Comparison of ENCODE assay signal across 8 mouse cellular contexts in the genomic region with DNA sequence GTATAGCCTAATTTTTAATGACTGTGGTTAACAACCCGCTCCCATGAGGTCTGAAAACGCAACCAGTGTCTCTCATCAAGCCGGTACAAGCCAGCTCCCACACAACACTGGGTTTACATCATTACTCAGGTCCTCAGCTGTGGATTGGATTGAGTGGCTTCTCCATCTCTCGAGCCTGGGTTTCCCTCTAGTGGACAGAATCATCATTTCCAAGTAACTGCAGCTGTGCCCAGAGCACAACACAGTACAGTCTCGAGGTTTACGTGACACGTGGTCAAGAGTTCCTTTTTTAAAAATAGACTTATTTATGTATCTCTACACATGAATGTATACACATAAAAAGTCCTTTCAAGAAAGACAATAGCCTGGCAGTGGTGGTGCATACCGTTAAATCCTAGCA. TPM values are rescaled to one million over a fixed set of nuclear protein-coding genes. Genes with fewer than 3 reads are reported as not detected.
DNase-seq lines count a peak whose midpoint lies in the region; ATAC-seq lines count a peak whose summit lies in the region.

No protein-coding gene starts in this region.

- no peak overlapping the region for H3K27ac ChIP-seq in intestine, embryonic 16.5 days (ENCODE audit: low read length)
- H3K27ac ChIP-seq in midbrain, embryonic 10.5 days (replicated peaks): no peak overlapping the region

- no peak overlapping the region for H3K4me3 ChIP-seq in intestine, embryonic 16.5 days (ENCODE audit: low read length)
- H3K4me3 ChIP-seq in midbrain, embryonic 10.5 days: no peak overlapping the region

- peak; percentile 69 to 72 for DNase-seq in cerebellum, postnatal 14 days
- DNase-seq in cerebellum, adult 11 months: no peak
- DNase-seq in adrenal gland, postnatal 10 days: peak; percentile 66
- DNase-seq in frontal cortex, adult 2 months (ENCODE audit: extremely low spot score in 1 of 2, low spot score in 1 of 2): peak; percentile 59 to 89
- DNase-seq in left cerebral cortex, postnatal 14 days (ENCODE audit: low spot score in 2 of 2): peak; percentile 79 to 91
- DNase-seq in midbrain, embryonic 10.5 days (ENCODE audit: low spot score): peak; percentile 50
- peak; percentile 90 for DNase-seq in splenic B cell, adult 2 months (ENCODE audit: low read depth, low spot score)

- no peaks in the 10 kb centered on the region for H3K9me3 ChIP-seq in intestine, embryonic 16.5 days (ENCODE audit: control insufficient read depth, low read length)
- no peaks in the 10 kb centered on the region for H3K9me3 ChIP-seq in midbrain, embryonic 10.5 days (replicated peaks)

- peaks cover 11% of the 10 kb centered on the region; the same call in 1 of the 2 replicates for H3K4me1 ChIP-seq in intestine, embryonic 16.5 days (ENCODE audit: control insufficient read depth, insufficient read depth, low read length)
- peaks cover 17% of the 10 kb centered on the region for H3K4me1 ChIP-seq in midbrain, embryonic 10.5 days

- peaks cover 9% of the 10 kb centered on the region for H3K27me3 ChIP-seq in intestine, embryonic 16.5 days (replicated peaks; ENCODE audit: control insufficient read depth, insufficient read depth, low read length)
- peaks cover 36% of the 10 kb centered on the region for H3K27me3 ChIP-seq in midbrain, embryonic 10.5 days (ENCODE audit: low read depth, poor library complexity, severe bottlenecking)
- H3K27me3 ChIP-seq in splenic B cell, adult 2 months (ENCODE audit: control insufficient read depth, insufficient read depth, low read length, poor library complexity, severe bottlenecking): no peaks in the 10 kb centered on the region

- H3K36me3 ChIP-seq in intestine, embryonic 16.5 days (ENCODE audit: control insufficient read depth, insufficient read depth, low read length): no peaks in the 10 kb centered on the region
- H3K36me3 ChIP-seq in midbrain, embryonic 10.5 days: no peaks in the 10 kb centered on the region
- no peaks in the 10 kb centered on the region for H3K36me3 ChIP-seq in splenic B cell, adult 2 months (ENCODE audit: control insufficient read depth, insufficient read depth, low read length, poor library complexity, severe bottlenecking)

- intact Hi-C loops in left cerebral cortex, postnatal 14 days (cut with DNase I): loop anchor here (2.0 to 5.0 kb wide), 4 partner anchors 40 to 1743 kb away; no protein-coding TSS in a partner anchor

- 31% methylated on average over 8 of the region's 8 CpGs for WGBS in intestine, embryonic 16.5 days
- WGBS in midbrain, embryonic 10.5 days: 57% methylated on average over 8 of the region's 8 CpGs

- ATAC-seq in intestine, embryonic 16.5 days: peak; percentile 71

- H3K4me2 ChIP-seq in intestine, embryonic 16.5 days (ENCODE audit: low read depth, low read length): no peak overlapping the region

- no peak overlapping the region for H3K9ac ChIP-seq in intestine, embryonic 16.5 days (ENCODE audit: low read depth, low read length)

RNA-seq across cellular contexts. Expression of a gene that starts 10.3 kb away (rescaled TPM):
- total RNA-seq in adrenal gland, postnatal 10 days (2021): 1 to 10 TPM; 3.6 to 5.6 TPM
- 10.0 and 12.0 TPM in 2 replicates for polyA plus RNA-seq in frontal cortex, adult 2 months (2012; rRNA removed)
- 5.1 and 5.3 TPM in 2 replicates for polyA plus RNA-seq in intestine, embryonic 16.5 days (2015; fragmentation: Nextera tagmentation; extraction: Ambion mirVana)
- 10 to 100 TPM; 20.6 to 23.4 TPM for total RNA-seq in left cerebral cortex, postnatal 14 days (2021)
- 82.4 and 92.7 TPM in 2 replicates for polyA plus RNA-seq in midbrain, embryonic 10.5 days (2016; fragmentation: Nextera tagmentation; extraction: Ambion mirVana)

RNA-seq across cellular contexts. Expression of a gene that starts 24.1 kb away (rescaled TPM):
- 10 to 100 TPM in 1 of 2 experiments, under 1 TPM in 1; 0.58 to 19.2 TPM for total RNA-seq in adrenal gland, postnatal 10 days (2021)
- polyA plus RNA-seq in frontal cortex, adult 2 months (2012; rRNA removed): 40.7 and 40.8 TPM in 2 replicates
- 3.3 and 4.0 TPM in 2 replicates for polyA plus RNA-seq in intestine, embryonic 16.5 days (2015; fragmentation: Nextera tagmentation; extraction: Ambion mirVana)
- 10 to 100 TPM; 57.2 to 63.3 TPM for total RNA-seq in left cerebral cortex, postnatal 14 days (2021)
- 22.6 and 27.2 TPM in 2 replicates for polyA plus RNA-seq in midbrain, embryonic 10.5 days (2016; fragmentation: Nextera tagmentation; extraction: Ambion mirVana)

RNA-seq across cellular contexts. Expression of a gene that starts 31.3 kb away (rescaled TPM):
- 10 to 100 TPM; 19.7 to 22.7 TPM for total RNA-seq in adrenal gland, postnatal 10 days (2021)
- 17.7 and 18.2 TPM in 2 replicates for polyA plus RNA-seq in frontal cortex, adult 2 months (2012; rRNA removed)
- 12.7 and 16.0 TPM in 2 replicates for polyA plus RNA-seq in intestine, embryonic 16.5 days (2015; fragmentation: Nextera tagmentation; extraction: Ambion mirVana)
- total RNA-seq in left cerebral cortex, postnatal 14 days (2021): 10 to 100 TPM; 22.8 to 22.9 TPM
- polyA plus RNA-seq in midbrain, embryonic 10.5 days (2016; fragmentation: Nextera tagmentation; extraction: Ambion mirVana): 27.6 and 28.2 TPM in 2 replicates
